Mouse (Mus musculus) erythroblast, adult 5-6 weeks (primary cell): ENCODE results near the gene Gstk1. TPM values are rescaled to one million over a fixed set of nuclear protein-coding genes. Genes with fewer than 3 reads are reported as not detected.

Experiments used
- ATAC-seq: replicated peaks from 2 replicates; pipeline ENCODE4 v1.8.0; 2016; ENCODE audit warnings: moderate number of reproducible peaks, mild to moderate bottlenecking, moderate TSS enrichment, inconsistent platforms; ENCODE audit not compliant: poor library complexity, low FRiP score, severe bottlenecking
- total RNA-seq, 2 experiments: library from RNA; stranded (forward) in 1 of 2; stranded (reverse) in 1 of 2; fragments of 150-400 nt in 1 of 2; fragments of 200-764, 138-1000 nt in 1 of 2; gene quantifications; 2 replicates each; pipeline versions ENCODE4 v1.2.3 to v1.2.4; 2015 to 2017; ENCODE audit warnings: low replicate concordance in 2 of 2

Gstk1 gene
- 8.4 TPM in 1 of 2 replicates, not detected in the other for total RNA-seq (2015; ENCODE audit: low replicate concordance)
- total RNA-seq (2017; ENCODE audit: low replicate concordance), result 2.0 TPM in 1 of 2 replicates, not detected in the other

DNA sequence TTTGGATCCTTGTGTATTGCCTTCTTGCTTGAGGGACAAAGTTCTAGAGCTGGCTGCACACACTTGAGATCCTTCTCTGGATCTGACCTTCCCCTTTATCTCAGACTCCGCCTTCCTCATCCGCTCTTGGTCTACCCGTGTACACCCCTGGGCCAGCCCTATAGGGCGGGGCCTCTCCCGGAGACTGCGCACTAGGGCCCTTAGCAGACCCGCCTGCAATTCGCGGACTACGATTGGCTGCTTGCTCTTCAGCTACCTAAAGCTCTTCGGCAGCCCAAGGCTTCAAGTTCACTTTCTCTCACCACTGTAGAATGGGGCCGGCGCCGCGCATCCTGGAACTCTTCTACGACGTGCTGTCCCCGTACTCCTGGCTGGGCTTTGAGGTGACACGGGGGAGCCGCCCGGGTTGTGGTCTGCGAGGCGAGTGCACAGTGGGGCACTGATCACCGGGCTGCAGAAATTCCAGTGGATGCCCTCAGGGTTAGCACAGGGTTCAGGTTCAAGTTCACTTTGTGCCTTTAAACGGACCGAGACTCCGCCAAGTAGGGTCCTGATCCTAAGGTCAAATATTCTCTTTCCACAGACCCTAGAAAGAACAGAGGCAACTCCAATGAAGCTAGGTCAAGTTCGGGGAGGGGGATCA is at the start of gene Gstk1:
Gene Gstk1 (plus strand): TSS at position 225 of the 643 bp plus-strand sequence.
- ATAC-seq, result peak; percentile 96

DNA sequence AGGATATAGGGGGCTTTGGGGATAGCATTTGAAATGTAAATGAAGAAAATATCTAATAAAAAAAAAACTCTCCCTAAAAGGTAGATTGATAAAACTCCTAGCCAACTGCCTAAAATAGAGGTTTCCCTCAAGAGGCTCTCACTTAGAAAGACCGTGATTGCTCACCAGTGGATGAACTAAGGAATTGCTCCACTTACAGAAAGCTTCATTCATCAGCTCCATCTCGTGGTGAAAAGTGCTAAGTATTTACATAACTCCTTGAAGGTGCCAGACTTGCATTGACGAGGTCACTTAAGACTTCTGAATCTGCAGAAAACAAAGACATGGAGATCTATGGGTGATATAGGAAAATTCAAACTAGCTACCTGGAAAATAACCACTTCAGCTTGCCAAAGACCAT is 48.0 kb upstream of the Gstk1 start:
- no peak for ATAC-seq

DNA sequence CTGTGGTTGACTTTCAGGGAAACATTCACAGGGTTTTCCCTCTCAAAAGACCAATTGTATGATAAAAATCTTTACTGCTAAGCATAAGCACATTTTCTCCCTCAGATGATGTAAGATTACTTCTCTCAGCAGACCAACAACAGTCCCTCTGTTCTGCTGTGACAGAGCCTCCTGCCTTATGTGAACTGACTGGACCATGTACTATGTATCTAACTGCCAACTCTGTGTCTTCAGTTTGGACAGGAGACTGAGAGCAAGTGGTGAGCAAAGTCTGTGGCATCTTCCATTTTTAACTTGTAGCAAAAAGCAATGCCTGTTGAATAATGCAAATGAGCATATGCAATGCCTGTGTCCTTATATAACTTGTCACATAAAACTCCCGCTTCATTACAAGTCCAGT is 46.2 kb upstream of the Gstk1 start:
- no peak for ATAC-seq

DNA sequence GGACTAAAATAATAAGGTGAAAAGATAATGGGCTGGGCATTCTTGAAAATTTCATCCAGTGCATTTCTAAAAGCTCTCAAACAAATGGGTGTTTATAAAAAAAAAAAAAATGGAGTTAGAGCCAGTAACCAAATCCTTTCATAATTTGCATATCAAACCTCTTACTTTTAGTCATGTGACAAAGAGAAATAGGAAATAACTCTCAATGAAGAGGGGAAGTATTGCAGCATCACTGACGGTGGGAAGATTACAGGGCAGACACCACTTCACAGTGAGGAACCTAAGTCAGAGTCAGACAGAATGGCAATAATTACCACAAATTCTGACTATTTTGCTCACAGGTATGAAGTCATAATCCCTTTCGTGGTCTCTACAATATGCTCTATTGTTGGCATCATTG is 30.7 kb upstream of the Gstk1 start, which contains the start of gene Tas2r144:
Gene Tas2r144 (plus strand): TSS at position 301 of the 400 bp plus-strand sequence.
- no peak for ATAC-seq

DNA sequence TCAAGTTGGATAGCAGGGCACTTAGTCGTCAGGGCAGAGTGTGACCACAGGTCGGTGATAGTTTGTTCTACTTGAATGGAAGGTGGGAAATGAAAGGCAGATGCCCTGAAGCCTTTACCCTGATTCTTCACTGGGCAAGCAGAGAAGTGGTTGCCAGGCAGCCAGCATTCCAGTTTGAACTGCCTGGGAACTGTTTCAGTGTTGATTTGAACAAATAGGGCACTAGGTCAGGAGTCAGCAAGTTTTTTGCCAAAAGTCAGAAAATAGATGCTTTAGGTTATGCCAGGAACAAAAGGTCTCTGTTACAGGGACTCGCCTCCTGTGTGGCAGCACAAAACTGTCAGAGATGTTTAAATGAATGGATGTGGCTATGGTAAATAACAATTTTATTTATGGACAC is 23.4 kb upstream of the Gstk1 start:
- no peak for ATAC-seq

DNA sequence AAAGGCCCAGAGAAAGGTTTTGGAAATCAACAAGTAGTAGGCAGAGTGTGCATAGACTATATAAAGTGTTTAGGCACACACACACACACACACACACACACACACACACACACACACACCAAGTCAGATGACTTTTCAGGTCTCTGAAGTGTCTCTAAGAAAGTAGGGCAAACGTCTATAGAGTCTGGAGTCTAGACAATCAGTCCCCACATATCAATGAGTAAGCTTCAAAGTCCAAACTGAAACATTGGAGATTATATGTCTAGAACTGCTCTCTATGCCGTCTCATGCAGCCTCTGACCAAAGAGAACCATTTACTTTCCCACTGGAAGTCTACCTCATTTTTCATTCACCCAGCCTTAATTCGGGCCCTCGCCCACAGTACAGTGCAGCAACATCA is 20.7 kb upstream of the Gstk1 start:
- no peak for ATAC-seq

DNA sequence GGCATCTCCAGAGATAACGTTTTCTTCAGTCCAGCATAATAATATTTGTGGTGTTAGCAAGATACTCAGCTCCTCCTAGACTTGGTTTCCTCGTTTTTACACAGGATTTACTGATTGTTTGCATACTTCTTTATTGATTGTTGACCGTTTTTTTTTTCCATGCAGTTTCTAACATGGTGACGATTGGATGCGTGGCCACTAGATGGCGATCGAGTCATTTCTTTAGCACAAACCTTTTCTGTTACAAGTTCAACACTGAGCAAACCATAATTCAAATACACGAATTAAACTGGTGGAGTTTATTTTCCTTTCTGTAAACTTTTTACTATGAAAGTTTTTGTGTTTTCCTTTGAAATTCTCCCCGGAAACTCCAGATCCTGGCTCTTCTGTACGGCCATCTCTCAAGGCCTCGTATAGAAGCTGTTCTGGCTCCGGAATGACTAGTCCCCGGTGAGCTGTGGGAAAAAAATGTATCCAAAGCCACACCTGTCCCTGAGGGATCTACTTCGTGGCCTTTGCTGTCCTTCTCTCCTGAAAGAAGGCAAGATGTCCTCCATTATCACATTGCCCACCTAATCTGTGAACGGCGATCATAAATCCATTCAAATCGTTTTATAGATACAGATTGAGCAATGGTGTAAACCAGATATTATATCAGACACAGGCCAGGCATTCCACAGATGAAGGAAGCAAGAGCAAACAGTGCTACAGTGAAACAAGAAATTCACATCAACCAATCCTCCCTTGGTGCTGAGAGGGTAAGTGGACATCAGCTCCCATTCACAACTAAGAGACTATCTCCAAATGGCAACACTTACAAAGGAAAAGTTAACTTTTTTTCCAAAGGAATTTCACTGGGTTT is 18.3 kb upstream of the Gstk1 start:
- ATAC-seq, result peak; percentile 65; the same call in 1 of the 2 replicates

DNA sequence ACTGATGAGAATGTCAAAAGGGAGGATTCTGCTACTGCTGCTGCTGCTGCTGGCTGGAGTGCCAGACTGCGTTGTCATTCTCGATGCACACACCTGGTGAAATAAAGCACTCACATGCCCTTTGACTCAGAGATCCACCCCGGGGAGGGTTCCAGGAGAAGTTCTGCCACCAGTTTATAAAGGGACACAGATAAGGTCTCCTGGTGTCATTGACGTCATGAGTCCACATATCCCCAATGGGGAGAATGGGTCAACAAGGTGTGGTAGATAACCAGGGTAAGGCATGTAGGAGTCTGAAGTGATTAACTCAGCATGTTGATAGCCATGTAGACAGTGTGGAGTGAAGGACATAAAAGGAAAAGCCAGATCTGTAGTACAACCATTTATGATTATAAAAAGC is 16.1 kb upstream of the Gstk1 start:
- no peak for ATAC-seq

DNA sequence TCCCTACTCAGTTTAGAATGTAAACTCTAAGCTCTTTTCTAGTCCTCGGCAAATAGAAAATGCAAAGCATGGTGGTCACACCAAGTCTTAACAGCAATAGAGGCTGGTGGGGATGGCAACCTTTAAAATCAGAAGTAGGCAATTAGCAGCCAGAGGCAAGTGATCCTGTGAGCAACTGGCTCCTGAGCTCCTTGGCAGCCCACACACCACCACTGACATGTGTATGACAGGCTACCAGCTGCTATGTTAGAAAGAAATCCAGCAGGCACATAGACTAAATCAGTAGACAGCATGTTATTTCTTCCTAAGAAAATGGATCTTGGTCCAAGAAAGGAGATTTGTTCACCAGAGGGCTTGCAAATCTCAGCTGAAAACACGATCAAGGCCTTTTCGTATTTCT is 14.5 kb upstream of the Gstk1 start:
- no peak for ATAC-seq

DNA sequence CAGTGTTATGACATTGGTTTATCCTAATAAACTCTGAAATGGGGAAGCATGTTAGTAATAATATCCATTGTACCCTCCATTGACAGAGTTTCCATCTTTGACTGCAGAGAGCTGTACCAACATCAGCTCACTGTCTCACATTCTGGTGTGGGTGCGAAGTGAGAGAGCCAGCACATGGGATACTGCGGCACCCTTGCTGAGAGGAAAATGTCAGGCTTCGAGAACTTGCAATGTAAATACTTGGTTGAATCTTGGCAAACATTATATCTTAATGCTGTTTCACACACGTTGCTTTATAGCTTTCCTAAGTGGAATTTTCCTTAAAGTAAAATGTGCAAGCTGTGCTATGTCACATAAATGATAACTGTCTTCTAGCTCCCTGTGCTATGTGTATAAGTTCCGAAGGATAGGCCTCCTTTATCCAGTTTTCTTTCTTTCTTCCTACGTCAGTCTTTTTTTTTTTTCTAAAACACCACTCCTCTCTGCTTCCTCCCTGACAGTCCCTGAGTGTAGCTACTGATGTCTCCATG is 8.4 kb upstream of the Gstk1 start:
- no peak for ATAC-seq

DNA sequence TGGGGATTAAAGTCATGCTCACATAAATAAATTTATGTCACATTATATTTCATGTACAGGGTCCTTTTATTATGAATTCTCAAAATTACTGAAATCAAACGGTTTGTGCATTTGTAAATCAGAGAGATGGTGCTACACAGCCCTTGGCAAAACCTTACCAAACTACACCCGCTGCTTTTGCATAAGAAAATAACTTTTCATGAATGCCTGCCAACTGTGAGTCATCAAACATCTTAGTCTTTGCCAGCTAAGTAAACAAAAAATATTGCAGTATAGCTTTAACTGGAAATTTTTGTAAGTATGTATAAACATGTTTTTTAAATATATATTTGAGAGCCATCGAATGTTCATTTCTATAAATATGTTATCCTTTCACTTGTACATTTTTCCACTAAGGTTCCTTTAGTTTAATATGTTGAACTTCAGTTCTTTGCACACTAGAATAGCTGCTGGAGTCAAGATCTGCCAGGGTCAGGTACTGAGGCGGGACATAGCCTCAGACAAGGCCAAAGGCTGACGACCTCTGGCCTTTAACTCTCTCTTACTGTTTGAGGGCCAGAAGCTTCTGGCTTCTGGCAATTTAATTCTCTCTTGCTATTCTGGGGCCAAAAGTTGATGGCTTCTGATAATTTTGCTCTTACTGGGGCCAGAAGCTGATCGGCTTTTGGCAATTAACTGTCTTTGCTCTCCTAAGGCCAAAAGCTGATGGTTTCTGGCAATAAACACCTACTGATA is 4.3 kb upstream of the Gstk1 start:
- ATAC-seq, result no peak

DNA sequence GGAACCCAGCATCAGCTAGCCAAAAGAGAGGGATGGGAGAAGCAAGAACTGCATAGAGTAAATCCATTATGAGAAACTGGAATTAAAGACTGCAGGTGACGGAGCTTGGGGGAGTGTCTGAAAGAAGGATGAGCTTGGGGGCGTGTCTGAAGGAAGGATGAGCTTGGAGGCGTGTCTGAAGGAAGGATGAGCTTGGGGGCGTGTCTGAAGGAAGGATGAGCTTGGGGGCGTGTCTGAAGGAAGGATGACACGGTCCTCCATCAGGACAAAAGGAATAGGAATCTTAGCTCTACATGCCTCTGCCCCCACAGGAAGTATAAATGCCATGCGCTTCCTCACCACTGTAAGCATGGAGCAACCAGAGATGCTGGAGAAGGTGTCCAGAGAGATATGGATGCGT is 1.4 kb downstream of the Gstk1 start:
- ATAC-seq, result 0 out of 2 replicates have a peak, but pooled peaks have one; percentile 29

DNA sequence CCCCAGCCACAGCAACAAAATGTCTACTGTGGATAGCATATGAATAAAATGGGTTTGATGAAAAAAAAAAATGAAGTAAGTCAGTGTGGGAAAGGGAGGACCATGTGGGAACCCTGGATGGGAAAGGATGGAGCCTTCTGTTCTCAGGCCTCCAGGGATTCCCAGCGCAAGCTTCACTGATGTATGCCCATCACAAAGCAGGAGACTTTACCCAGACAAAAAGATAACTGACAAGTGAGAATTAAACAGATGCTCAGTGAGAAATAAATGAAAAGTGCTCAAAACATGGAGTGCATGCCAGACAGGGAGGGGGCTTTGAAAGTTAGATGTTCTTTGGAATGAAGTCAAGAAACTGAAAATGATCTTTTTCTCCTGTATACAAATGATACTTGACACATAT is 2.2 kb downstream of the Gstk1 start:
- ATAC-seq, result no peak

DNA sequence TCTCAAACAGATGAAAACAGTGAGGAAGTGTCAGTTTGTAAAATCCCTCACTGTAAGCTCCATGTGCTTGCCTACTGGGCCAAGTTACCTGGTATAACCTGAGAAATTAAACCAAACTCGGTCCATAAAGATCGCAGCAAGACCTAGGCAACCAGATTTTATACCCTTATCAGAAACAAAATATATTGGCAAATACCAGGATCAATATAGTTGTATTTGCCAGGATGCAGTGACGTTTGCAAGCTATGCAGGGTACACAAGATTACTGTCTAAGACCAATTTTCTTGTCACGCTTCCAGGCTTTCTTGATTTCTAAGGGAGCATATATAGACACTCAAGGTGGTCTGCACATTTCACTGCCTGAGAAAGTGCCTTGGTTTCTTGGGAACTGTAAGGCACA is 6.1 kb downstream of the Gstk1 start:
- ATAC-seq, result no peak

DNA sequence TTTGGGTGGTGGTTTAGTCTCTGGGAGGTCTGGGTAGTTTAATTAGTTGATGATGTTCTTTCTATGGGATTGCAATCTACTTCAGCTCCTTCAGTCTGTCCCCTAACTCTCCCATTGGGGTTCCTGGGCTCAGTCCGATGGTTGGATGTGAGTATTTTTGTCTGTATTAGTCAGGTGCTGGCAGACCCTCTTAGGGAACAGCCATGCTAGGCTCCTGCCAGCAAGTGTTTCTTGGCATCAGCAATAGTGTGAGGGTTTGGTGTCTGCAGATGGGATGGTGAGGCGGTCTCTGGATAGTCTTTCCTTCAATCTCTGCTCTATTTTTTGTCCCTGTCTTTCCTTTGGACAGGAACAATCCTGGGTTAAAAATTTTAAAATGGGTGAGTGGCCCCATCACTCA is 7.4 kb downstream of the Gstk1 start:
- ATAC-seq, result no peak

DNA sequence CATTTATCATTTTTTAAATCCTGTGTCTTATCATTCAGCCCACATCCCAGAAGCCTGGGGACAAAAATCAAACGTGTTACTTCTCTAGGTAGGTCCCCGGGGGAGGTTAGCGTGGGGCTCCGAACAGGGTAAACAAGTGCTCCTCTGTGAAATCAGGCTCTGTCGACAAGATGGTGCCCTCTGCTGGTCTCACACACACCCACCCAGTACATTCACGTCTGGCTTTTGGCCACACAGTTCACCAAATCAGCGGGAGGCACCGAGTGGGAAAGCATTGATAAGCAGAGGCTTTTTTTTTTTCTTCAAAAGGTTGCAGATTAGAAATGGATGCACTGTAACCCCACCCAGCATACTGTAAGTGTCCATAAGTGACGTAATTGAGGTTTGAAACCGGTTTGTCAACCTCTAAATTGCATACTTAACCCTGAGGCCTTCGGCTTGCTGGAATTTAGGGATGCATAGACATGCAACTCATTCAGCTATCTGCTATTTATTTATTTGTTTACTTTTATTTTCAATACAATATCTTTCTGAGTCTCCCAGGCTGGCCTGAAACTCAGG is 11.6 kb downstream of the Gstk1 start:
- peak; percentile 90 for ATAC-seq

DNA sequence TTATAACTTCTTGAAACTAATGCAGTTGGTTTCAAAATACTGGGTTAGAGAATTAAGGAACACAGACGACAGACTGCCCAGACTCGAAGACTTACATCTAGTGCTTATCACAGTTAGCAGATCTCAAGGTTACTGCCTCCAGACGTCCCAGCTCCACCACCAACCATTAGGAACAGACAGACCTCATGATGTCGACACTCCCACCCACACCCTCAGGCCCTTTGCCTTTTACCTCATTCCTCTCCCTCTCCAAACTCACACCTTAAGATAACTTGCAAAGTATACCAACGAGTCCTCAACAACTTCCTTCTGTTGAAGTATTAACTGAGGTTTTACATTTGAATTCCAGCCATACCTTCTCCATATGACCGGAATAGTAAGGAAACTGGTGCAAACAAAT is 14.7 kb downstream of the Gstk1 start:
- no peak for ATAC-seq

DNA sequence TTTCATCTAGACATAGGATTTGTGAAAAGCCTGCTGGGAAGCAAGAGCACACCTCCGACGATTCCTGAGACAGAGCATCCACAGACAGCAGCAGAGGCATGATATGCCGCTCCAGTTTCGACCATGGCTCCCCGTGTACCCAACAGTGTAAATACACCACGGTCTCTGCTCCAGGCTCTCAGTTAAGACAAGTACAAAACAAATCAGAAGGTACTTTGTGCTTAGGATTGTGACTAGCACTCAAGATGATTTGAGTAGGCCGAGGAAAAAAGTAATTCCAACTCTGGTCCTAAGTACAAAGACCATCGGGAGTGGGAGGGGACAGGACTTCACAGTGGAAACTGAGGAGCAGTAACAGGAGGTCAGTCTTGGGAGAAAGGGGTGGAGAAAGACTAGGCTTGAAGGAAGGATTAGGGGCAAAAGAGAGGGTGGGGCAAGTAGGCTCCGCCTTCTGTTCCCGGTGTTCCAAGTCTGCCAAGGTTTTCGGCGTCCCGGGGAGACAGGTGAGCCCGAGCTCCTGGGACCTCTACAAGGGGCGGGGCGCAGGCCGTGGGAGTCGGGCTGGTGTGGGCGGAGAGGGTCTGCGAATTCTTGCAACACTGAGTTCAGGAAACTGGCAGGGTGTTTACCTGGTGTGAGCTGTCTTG is 15.9 kb downstream of the Gstk1 start, which contains the start of gene Tmem139:
Gene Tmem139 (plus strand): TSS at position 447 of the 647 bp plus-strand sequence.
- ATAC-seq, result no peak

DNA sequence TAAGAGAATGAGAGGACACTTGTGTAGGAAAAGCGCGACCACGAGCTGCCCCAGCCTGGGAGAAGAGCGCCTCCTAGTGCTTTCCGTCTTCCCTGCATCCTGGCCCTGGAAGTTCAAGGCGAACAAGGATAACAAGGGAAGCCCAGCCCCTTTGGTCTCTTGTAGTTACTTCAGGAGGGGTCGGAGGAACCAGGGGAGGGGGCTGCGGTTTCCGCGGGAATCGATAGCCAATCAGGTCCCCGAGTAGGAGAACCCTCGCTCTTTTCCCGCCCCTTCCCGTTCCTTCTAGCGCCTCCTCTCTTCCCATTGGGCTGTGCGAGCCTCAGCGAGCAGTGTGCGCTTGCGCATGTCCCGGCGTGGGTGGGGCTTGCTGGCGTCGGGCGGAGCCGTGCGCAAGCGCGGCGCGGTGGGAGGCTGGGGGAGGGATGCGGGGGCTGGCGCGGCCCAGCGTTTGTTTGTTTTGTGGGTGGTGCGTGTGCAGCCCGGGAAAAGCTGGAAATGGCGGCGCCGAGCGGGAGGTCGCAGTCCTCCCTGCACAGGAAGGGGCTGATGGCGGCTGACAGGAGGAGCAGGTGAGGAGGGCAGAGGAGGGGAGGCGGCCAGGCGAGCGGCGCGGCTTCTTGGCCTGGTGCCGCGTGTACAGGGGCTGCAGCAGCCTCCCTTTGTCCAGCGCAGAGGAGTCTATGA is 19.0 kb downstream of the Gstk1 start, which contains the start of gene Casp2:
Gene Casp2 (plus strand): TSS at position 360 of the 687 bp plus-strand sequence.
- ATAC-seq, result peak; percentile 95
